Mouse (Mus musculus): ENCODE results near the gene P3h4.

P3h4 gene

GRCm38 (mm10) chr11:100408835-100409462, 5.7 kb downstream of the P3h4 start:
- no peak for DNase-seq (ENCODE audit: low read depth, low spot score)

- DNase-seq (ENCODE audit: low read depth, low spot score), result peak; percentile 39
These were observed 6.4 kb downstream of the P3h4 start for GRCm38 (mm10) chr11:100408076-100408834.

GRCm38 (mm10) chr11:100406995-100407705, 7.5 kb downstream of the P3h4 start:
- no peak for DNase-seq (ENCODE audit: low read depth, low spot score)

GRCm38 (mm10) chr11:100406273-100406672, 8.4 kb downstream of the P3h4 start:
- DNase-seq (ENCODE audit: low read depth, low spot score), result no peak

- no peak for DNase-seq (ENCODE audit: low read depth, low spot score)
These were observed 10.1 kb downstream of the P3h4 start for GRCm38 (mm10) chr11:100404456-100405074.

- DNase-seq (ENCODE audit: low read depth, low spot score), result no peak
These were observed 11.0 kb downstream of the P3h4 start for GRCm38 (mm10) chr11:100403445-100404134.

GRCm38 (mm10) chr11:100402682-100403081, 12.0 kb downstream of the P3h4 start:
- DNase-seq (ENCODE audit: low read depth, low spot score), result no peak

GRCm38 (mm10) chr11:100402240-100402639, 12.4 kb downstream of the P3h4 start:
- DNase-seq (ENCODE audit: low read depth, low spot score), result no peak

- peak; percentile 22 for DNase-seq (ENCODE audit: low read depth, low spot score)
These were observed 13.8 kb downstream of the P3h4 start for GRCm38 (mm10) chr11:100400842-100401241.

- DNase-seq (ENCODE audit: low read depth, low spot score), result no peak
These were observed 14.7 kb downstream of the P3h4 start for GRCm38 (mm10) chr11:100399727-100400538.

GRCm38 (mm10) chr11:100399320-100399719, 15.3 kb downstream of the P3h4 start:
- no peak for DNase-seq (ENCODE audit: low read depth, low spot score)

- no peak for DNase-seq (ENCODE audit: low read depth, low spot score)
These were observed 16.1 kb downstream of the P3h4 start for GRCm38 (mm10) chr11:100398517-100398916.

- peak; percentile 98 for DNase-seq (ENCODE audit: low read depth, low spot score)
These were observed 16.8 kb downstream of the P3h4 start, which contains the start of gene Jup for GRCm38 (mm10) chr11:100397600-100398389. Gene Jup (minus strand): TSS chr11:100397763.

GRCm38 (mm10) chr11:100396886-100397599, 17.6 kb downstream of the P3h4 start:
- no peak for DNase-seq (ENCODE audit: low read depth, low spot score)

- no peak for DNase-seq (ENCODE audit: low read depth, low spot score)
These were observed 18.6 kb downstream of the P3h4 start for GRCm38 (mm10) chr11:100395861-100396631.

- DNase-seq (ENCODE audit: low read depth, low spot score), result no peak
These were observed 19.4 kb downstream of the P3h4 start for GRCm38 (mm10) chr11:100395200-100395599.

GRCm38 (mm10) chr11:100394353-100395074, 20.1 kb downstream of the P3h4 start:
- no peak for DNase-seq (ENCODE audit: low read depth, low spot score)

GRCm38 (mm10) chr11:100393733-100394132, 20.9 kb downstream of the P3h4 start:
- no peak for DNase-seq (ENCODE audit: low read depth, low spot score)

Measured in A20 (cell line).